Mouse (Mus musculus): Measurements from ENCODE around the gene AC141477.1. TPM values are rescaled to one million over a fixed set of nuclear protein-coding genes. Genes with fewer than 3 reads are reported as not detected.

Gene AC141477.1
- polyA plus RNA-seq, 1 experiment, result not detected

- Histone ChIP-seq H3K4me3 (ENCODE audit: insufficient read depth, low read depth, low read length) (no peak overlapping the region), H3K4me1 (ENCODE audit: control insufficient read depth, insufficient read depth, low read length) (no peaks in the 10 kb centered on the region), H3K27ac (ENCODE audit: insufficient read depth, low read depth, low read length) (no peak overlapping the region)
- no peak for TF ChIP-seq CTCF (IDR thresholded peaks at IDR 0.05; ENCODE audit: insufficient read depth, low read depth, low read length)
- TF ChIP-seq POLR2A (IDR thresholded peaks at IDR 0.05; ENCODE audit: insufficient read depth, low read depth, low read length), result no peak
- WGBS, result 93% methylated on average over 11 of the region's 11 CpGs
Measured at GRCm38 (mm10) chr10:76433925-76434324, 6.3 kb downstream of the AC141477.1 start.

GRCm38 (mm10) chr10:76425674-76426073, 14.6 kb downstream of the AC141477.1 start:
- Histone ChIP-seq H3K4me3 (ENCODE audit: insufficient read depth, low read depth, low read length) (no peak overlapping the region), H3K4me1 (ENCODE audit: control insufficient read depth, insufficient read depth, low read length) (no peaks in the 10 kb centered on the region), H3K27ac (ENCODE audit: insufficient read depth, low read depth, low read length) (no peak overlapping the region)
- 95% methylated on average over 7 of the region's 7 CpGs for WGBS
- no peak for TF ChIP-seq POLR2A (IDR thresholded peaks at IDR 0.05; ENCODE audit: insufficient read depth, low read depth, low read length)
- TF ChIP-seq CTCF (IDR thresholded peaks at IDR 0.05; ENCODE audit: insufficient read depth, low read depth, low read length), result no peak

GRCm38 (mm10) chr10:76416811-76417210, 23.4 kb downstream of the AC141477.1 start:
- TF ChIP-seq POLR2A (IDR thresholded peaks at IDR 0.05; ENCODE audit: insufficient read depth, low read depth, low read length), result no peak
- no peak for TF ChIP-seq CTCF (IDR thresholded peaks at IDR 0.05; ENCODE audit: insufficient read depth, low read depth, low read length)
- H3K4me1 ChIP-seq (ENCODE audit: control insufficient read depth, insufficient read depth, low read length), result peaks cover 9% of the 10 kb centered on the region
- WGBS, result 73% methylated on average over 12 of the region's 12 CpGs
- H3K4me3 ChIP-seq (ENCODE audit: insufficient read depth, low read depth, low read length), result no peak overlapping the region
- H3K27ac ChIP-seq (ENCODE audit: insufficient read depth, low read depth, low read length), result peak overlapping the region; percentile 18; the same call in 1 of the 2 replicates

GRCm38 (mm10) chr10:76408520-76408919, 31.7 kb downstream of the AC141477.1 start:
- Histone ChIP-seq H3K27ac (ENCODE audit: insufficient read depth, low read depth, low read length) (no peak overlapping the region), H3K4me1 (ENCODE audit: control insufficient read depth, insufficient read depth, low read length) (no peaks in the 10 kb centered on the region), H3K4me3 (ENCODE audit: insufficient read depth, low read depth, low read length) (no peak overlapping the region)
- TF ChIP-seq POLR2A (IDR thresholded peaks at IDR 0.05; ENCODE audit: insufficient read depth, low read depth, low read length) (no peak), CTCF (IDR thresholded peaks at IDR 0.05; ENCODE audit: insufficient read depth, low read depth, low read length) (no peak)
- 85% methylated on average over 10 of the region's 10 CpGs for WGBS

GRCm38 (mm10) chr10:76392596-76392995, 47.6 kb downstream of the AC141477.1 start:
- no peak overlapping the region for H3K4me3 ChIP-seq (ENCODE audit: insufficient read depth, low read depth, low read length)
- TF ChIP-seq CTCF (IDR thresholded peaks at IDR 0.05; ENCODE audit: insufficient read depth, low read depth, low read length) (no peak), POLR2A (IDR thresholded peaks at IDR 0.05; ENCODE audit: insufficient read depth, low read depth, low read length) (no peak)
- H3K27ac ChIP-seq (ENCODE audit: insufficient read depth, low read depth, low read length), result no peak overlapping the region
- no peaks in the 10 kb centered on the region for H3K4me1 ChIP-seq (ENCODE audit: control insufficient read depth, insufficient read depth, low read length)
- WGBS, result 96% methylated on average over 12 of the region's 12 CpGs

GRCm38 (mm10) chr10:76391786-76392185, 48.5 kb downstream of the AC141477.1 start:
- Histone ChIP-seq H3K27ac (ENCODE audit: insufficient read depth, low read depth, low read length) (no peak overlapping the region), H3K4me3 (ENCODE audit: insufficient read depth, low read depth, low read length) (no peak overlapping the region), H3K4me1 (ENCODE audit: control insufficient read depth, insufficient read depth, low read length) (no peaks in the 10 kb centered on the region)
- TF ChIP-seq POLR2A (IDR thresholded peaks at IDR 0.05; ENCODE audit: insufficient read depth, low read depth, low read length) (no peak), CTCF (IDR thresholded peaks at IDR 0.05; ENCODE audit: insufficient read depth, low read depth, low read length) (0 out of 2 replicates have a peak, but pooled peaks have one; percentile 27)
- WGBS, result 86% methylated on average over 9 of the region's 9 CpGs

- Histone ChIP-seq H3K27ac (ENCODE audit: insufficient read depth, low read depth, low read length) (no peak overlapping the region), H3K4me3 (ENCODE audit: insufficient read depth, low read depth, low read length) (no peak overlapping the region), H3K4me1 (ENCODE audit: control insufficient read depth, insufficient read depth, low read length) (no peaks in the 10 kb centered on the region)
- TF ChIP-seq CTCF (IDR thresholded peaks at IDR 0.05; ENCODE audit: insufficient read depth, low read depth, low read length) (no peak), POLR2A (IDR thresholded peaks at IDR 0.05; ENCODE audit: insufficient read depth, low read depth, low read length) (no peak)
- WGBS, result 95% methylated on average over 9 of the region's 9 CpGs
Measured at GRCm38 (mm10) chr10:76391166-76391565, 49.1 kb downstream of the AC141477.1 start.

Other genes starting within 250 kb of the AC141477.1 start
- not detected in 2 replicates for gene Prmt2, start 202.6 kb downstream of the AC141477.1 start, polyA plus RNA-seq (2012; ENCODE audit: insufficient read depth, insufficient read length, low replicate concordance, missing spikeins)
- gene S100b, start 186.6 kb downstream of the AC141477.1 start, polyA plus RNA-seq (2012; ENCODE audit: insufficient read depth, insufficient read length, low replicate concordance, missing spikeins), result 277 TPM in 1 of 2 replicates, not detected in the other
- not detected in 2 replicates for gene Dip2a, start 95.2 kb downstream of the AC141477.1 start, polyA plus RNA-seq (2012; ENCODE audit: insufficient read depth, insufficient read length, low replicate concordance, missing spikeins)
- not detected in 2 replicates for gene Pcnt, start 2.3 kb upstream of the AC141477.1 start, polyA plus RNA-seq (2012; ENCODE audit: insufficient read depth, insufficient read length, low replicate concordance, missing spikeins)
- gene 2610028H24Rik, start 8.6 kb upstream of the AC141477.1 start, polyA plus RNA-seq (2012; ENCODE audit: insufficient read depth, insufficient read length, low replicate concordance, missing spikeins), result not detected in 2 replicates
- not detected in 2 replicates for gene Mcm3ap, start 28.5 kb upstream of the AC141477.1 start, polyA plus RNA-seq (2012; ENCODE audit: insufficient read depth, insufficient read length, low replicate concordance, missing spikeins)
- gene Ybey, start 28.7 kb upstream of the AC141477.1 start, polyA plus RNA-seq (2012; ENCODE audit: insufficient read depth, insufficient read length, low replicate concordance, missing spikeins), result not detected in 2 replicates
- gene Lss, start 91.1 kb upstream of the AC141477.1 start, polyA plus RNA-seq (2012; ENCODE audit: insufficient read depth, insufficient read length, low replicate concordance, missing spikeins), result not detected in 2 replicates
- not detected in 2 replicates for gene Spatc1l, start 121.8 kb upstream of the AC141477.1 start, polyA plus RNA-seq (2012; ENCODE audit: insufficient read depth, insufficient read length, low replicate concordance, missing spikeins)
- gene Ftcd, start 135.2 kb upstream of the AC141477.1 start, polyA plus RNA-seq (2012; ENCODE audit: insufficient read depth, insufficient read length, low replicate concordance, missing spikeins), result not detected in 2 replicates
- not detected in 2 replicates for gene Col6a2, start 183.2 kb upstream of the AC141477.1 start, polyA plus RNA-seq (2012; ENCODE audit: insufficient read depth, insufficient read length, low replicate concordance, missing spikeins)